Mouse (Mus musculus): ENCODE results near the gene Eed. TPM values are rescaled to one million over a fixed set of nuclear protein-coding genes. Genes with fewer than 3 reads are reported as not detected.
A peak's percentile ranks its signal among the peaks of the same experiment; 100 is the strongest.

Gene Eed
- polyA plus RNA-seq, 1 experiment from 2014 or later, result 35.6 TPM

GRCm38 (mm10) chr7:89967235-89967634, 13.5 kb downstream of the Eed start:
- Histone ChIP-seq H3K27me3 (replicated peaks; ENCODE audit: insufficient read depth, low read length) (no peaks in the 10 kb centered on the region), H3K9me3 (ENCODE audit: low read length) (no peaks in the 10 kb centered on the region), H3K9ac (replicated peaks; ENCODE audit: low read depth) (no peak overlapping the region), H3K4me3 (ENCODE audit: low read depth, low read length) (no peak overlapping the region), H3K27ac (ENCODE audit: low read length) (no peak overlapping the region), H3K4me2 (replicated peaks; ENCODE audit: low read depth, low read length) (no peak overlapping the region), H3K4me1 (ENCODE audit: insufficient read depth, low read depth, low read length) (no peaks in the 10 kb centered on the region), H3K36me3 (ENCODE audit: insufficient read depth, low read length) (peaks cover 32% of the 10 kb centered on the region)
- 69% methylated on average over 2 of the region's 2 CpGs for WGBS
- DNase-seq (ENCODE audit: low spot score) (no peak), ATAC-seq (no peak)
- TF ChIP-seq CTCF (IDR thresholded peaks at IDR 0.05) (no peak), EP300 (IDR thresholded peaks at IDR 0.05) (no peak)

GRCm38 (mm10) chr7:89966771-89967170, 14.0 kb downstream of the Eed start:
- ATAC-seq (no peak), DNase-seq (ENCODE audit: low spot score) (no peak)
- Histone ChIP-seq H3K27ac (ENCODE audit: low read length) (no peak overlapping the region), H3K4me1 (ENCODE audit: insufficient read depth, low read depth, low read length) (no peaks in the 10 kb centered on the region), H3K36me3 (ENCODE audit: insufficient read depth, low read length) (peaks cover 32% of the 10 kb centered on the region), H3K4me3 (ENCODE audit: low read depth, low read length) (no peak overlapping the region), H3K27me3 (replicated peaks; ENCODE audit: insufficient read depth, low read length) (no peaks in the 10 kb centered on the region), H3K9ac (replicated peaks; ENCODE audit: low read depth) (no peak overlapping the region), H3K4me2 (replicated peaks; ENCODE audit: low read depth, low read length) (no peak overlapping the region), H3K9me3 (ENCODE audit: low read length) (no peaks in the 10 kb centered on the region)
- 74% methylated on average over 1 of the region's 1 CpGs for WGBS
- no peak for TF ChIP-seq EP300 (IDR thresholded peaks at IDR 0.05)
- no peak for TF ChIP-seq CTCF (IDR thresholded peaks at IDR 0.05)

DNA sequence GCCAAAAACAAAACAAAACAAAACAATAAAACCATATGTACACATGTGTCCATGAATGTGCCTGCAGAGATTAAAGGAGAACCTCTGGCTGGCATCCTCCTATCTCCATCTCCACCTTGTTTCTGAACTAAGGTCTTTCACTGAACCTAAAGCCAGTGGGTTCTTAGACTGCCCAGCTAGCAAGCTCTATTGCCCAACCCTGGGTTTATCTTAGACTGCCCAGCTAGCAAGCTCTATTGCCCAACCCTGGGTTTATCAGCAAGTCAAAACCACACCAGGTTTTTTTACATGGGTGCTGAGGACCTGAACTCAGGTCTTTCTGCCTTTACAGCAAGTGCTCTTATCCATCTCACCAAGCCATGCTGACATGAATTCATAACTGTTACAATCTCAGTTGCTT, 17.6 kb downstream of the Eed start:
- Histone ChIP-seq H3K9me3 (ENCODE audit: low read length) (no peaks in the 10 kb centered on the region), H3K27me3 (replicated peaks; ENCODE audit: insufficient read depth, low read length) (no peaks in the 10 kb centered on the region), H3K4me1 (ENCODE audit: insufficient read depth, low read depth, low read length) (no peaks in the 10 kb centered on the region), H3K4me2 (replicated peaks; ENCODE audit: low read depth, low read length) (no peak overlapping the region), H3K9ac (replicated peaks; ENCODE audit: low read depth) (no peak overlapping the region), H3K4me3 (ENCODE audit: low read depth, low read length) (no peak overlapping the region), H3K27ac (ENCODE audit: low read length) (no peak overlapping the region), H3K36me3 (ENCODE audit: insufficient read depth, low read length) (peaks cover 23% of the 10 kb centered on the region; the same call in 1 of the 2 replicates)
- DNase-seq (ENCODE audit: low spot score) (no peak), ATAC-seq (no peak)
- TF ChIP-seq EP300 (IDR thresholded peaks at IDR 0.05) (no peak), CTCF (IDR thresholded peaks at IDR 0.05) (no peak)

- Histone ChIP-seq H3K27me3 (replicated peaks; ENCODE audit: insufficient read depth, low read length) (no peaks in the 10 kb centered on the region), H3K4me2 (replicated peaks; ENCODE audit: low read depth, low read length) (no peak overlapping the region), H3K9ac (replicated peaks; ENCODE audit: low read depth) (no peak overlapping the region), H3K9me3 (ENCODE audit: low read length) (no peaks in the 10 kb centered on the region), H3K4me1 (ENCODE audit: insufficient read depth, low read depth, low read length) (no peaks in the 10 kb centered on the region), H3K36me3 (ENCODE audit: insufficient read depth, low read length) (peaks cover 22% of the 10 kb centered on the region; the same call in 1 of the 2 replicates), H3K27ac (ENCODE audit: low read length) (no peak overlapping the region), H3K4me3 (ENCODE audit: low read depth, low read length) (no peak overlapping the region)
- peak; percentile 37 for DNase-seq (ENCODE audit: low spot score)
- peak; percentile 44; the same call in 1 of the 2 replicates for ATAC-seq
- WGBS, result 15% methylated on average over 5 of the region's 5 CpGs
- TF ChIP-seq CTCF (IDR thresholded peaks at IDR 0.05) (peak; percentile 30; the same call in 1 of the 2 replicates), EP300 (IDR thresholded peaks at IDR 0.05) (no peak)
Measured at GRCm38 (mm10) chr7:89957300-89957699, 23.5 kb downstream of the Eed start.

GRCm38 (mm10) chr7:89954261-89954660, 26.5 kb downstream of the Eed start:
- 67% methylated on average over 5 of the region's 5 CpGs for WGBS
- no peak for ATAC-seq

DNA sequence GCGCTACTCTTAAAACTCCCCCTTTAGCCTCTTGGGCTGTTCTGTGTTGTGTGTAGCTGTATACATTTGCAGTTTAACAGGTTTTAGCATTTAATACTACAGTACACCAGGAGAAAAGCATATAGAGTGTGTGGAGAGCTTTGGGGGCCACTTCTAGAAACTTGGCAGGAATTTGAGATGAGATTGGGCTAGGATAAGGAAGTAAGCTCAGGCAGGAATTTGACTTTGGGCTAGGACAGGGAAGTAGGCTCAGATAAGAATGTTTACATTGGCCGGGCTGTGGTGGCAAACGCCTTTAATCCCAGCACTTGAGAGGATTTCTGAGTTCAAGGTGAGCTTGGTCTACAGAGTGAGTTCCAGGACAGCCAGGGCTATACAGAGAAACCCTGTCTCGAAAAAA, 31.4 kb downstream of the Eed start:
- Histone ChIP-seq H3K27me3 (replicated peaks; ENCODE audit: insufficient read depth, low read length) (no peaks in the 10 kb centered on the region), H3K27ac (ENCODE audit: low read length) (no peak overlapping the region), H3K4me1 (ENCODE audit: insufficient read depth, low read depth, low read length) (no peaks in the 10 kb centered on the region), H3K4me2 (replicated peaks; ENCODE audit: low read depth, low read length) (no peak overlapping the region), H3K9ac (replicated peaks; ENCODE audit: low read depth) (no peak overlapping the region), H3K36me3 (ENCODE audit: insufficient read depth, low read length) (peaks cover 4% of the 10 kb centered on the region; the same call in 1 of the 2 replicates), H3K9me3 (ENCODE audit: low read length) (no peaks in the 10 kb centered on the region), H3K4me3 (ENCODE audit: low read depth, low read length) (no peak overlapping the region)
- WGBS, result 28% methylated on average over 4 of the region's 4 CpGs
- DNase-seq (ENCODE audit: low spot score) (no peak), ATAC-seq (no peak)
- no peak for TF ChIP-seq CTCF (IDR thresholded peaks at IDR 0.05)
- no peak for TF ChIP-seq EP300 (IDR thresholded peaks at IDR 0.05)

More at GRCm38 (mm10) chr7:89954261-89954660, 26.5 kb downstream of the Eed start:
- Histone ChIP-seq H3K9ac (replicated peaks; ENCODE audit: low read depth) (no peak overlapping the region), H3K4me2 (replicated peaks; ENCODE audit: low read depth, low read length) (no peak overlapping the region), H3K27me3 (replicated peaks; ENCODE audit: insufficient read depth, low read length) (no peaks in the 10 kb centered on the region), H3K4me1 (ENCODE audit: insufficient read depth, low read depth, low read length) (no peaks in the 10 kb centered on the region), H3K4me3 (ENCODE audit: low read depth, low read length) (no peak overlapping the region), H3K9me3 (ENCODE audit: low read length) (no peaks in the 10 kb centered on the region), H3K36me3 (ENCODE audit: insufficient read depth, low read length) (peaks cover 19% of the 10 kb centered on the region; the same call in 1 of the 2 replicates), H3K27ac (ENCODE audit: low read length) (no peak overlapping the region)
- TF ChIP-seq CTCF (IDR thresholded peaks at IDR 0.05) (no peak), EP300 (IDR thresholded peaks at IDR 0.05) (no peak)
- no peak for DNase-seq (ENCODE audit: low spot score)

DNA sequence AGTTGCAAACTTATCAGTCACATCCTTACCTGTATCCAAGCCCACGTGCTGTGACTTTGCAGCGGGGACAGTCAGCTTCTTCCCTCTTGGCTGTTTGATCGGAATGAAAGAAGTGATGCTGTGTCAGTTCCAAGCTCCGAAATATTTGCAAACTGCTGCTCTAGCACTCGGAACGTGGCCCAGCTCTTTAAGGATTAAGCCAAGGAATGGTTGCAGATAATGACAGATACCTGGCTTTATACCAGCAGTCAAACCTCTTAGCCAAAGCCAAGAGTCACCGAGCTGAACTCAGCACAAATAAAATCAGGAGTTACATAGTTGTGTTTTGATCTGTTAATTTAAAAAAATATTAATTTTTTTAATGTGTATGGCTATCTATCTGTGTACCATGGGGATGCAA, 32.8 kb downstream of the Eed start:
- no peak overlapping the region for H3K9ac ChIP-seq (replicated peaks; ENCODE audit: low read depth)
- no peak overlapping the region for H3K4me3 ChIP-seq (ENCODE audit: low read depth, low read length)
- H3K9me3 ChIP-seq (ENCODE audit: low read length), result no peaks in the 10 kb centered on the region
- H3K4me1 ChIP-seq (ENCODE audit: insufficient read depth, low read depth, low read length), result no peaks in the 10 kb centered on the region
- no peak for ATAC-seq
- WGBS, result 71% methylated on average over 7 of the region's 7 CpGs
- H3K36me3 ChIP-seq (ENCODE audit: insufficient read depth, low read length), result no peaks in the 10 kb centered on the region
- no peaks in the 10 kb centered on the region for H3K27me3 ChIP-seq (replicated peaks; ENCODE audit: insufficient read depth, low read length)
- H3K4me2 ChIP-seq (replicated peaks; ENCODE audit: low read depth, low read length), result no peak overlapping the region
- DNase-seq (ENCODE audit: low spot score), result no peak
- TF ChIP-seq EP300 (IDR thresholded peaks at IDR 0.05) (no peak), CTCF (IDR thresholded peaks at IDR 0.05) (no peak)
- no peak overlapping the region for H3K27ac ChIP-seq (ENCODE audit: low read length)
